Mouse (Mus musculus) right cerebral cortex, postnatal 25 days (tissue): ENCODE results near the gene Ppp1r18.
A peak's percentile ranks its signal among the peaks of the same experiment; 100 is the strongest.
"Not testable (repeated sequence)": the region's sequence is repeated elsewhere in the genome, so short reads cannot be mapped to it uniquely, and the experiment has no call there.

Experiments used
- DNase-seq: peaks from one replicate; pipeline ENCODE4 v3.0.0; 2022

Gene Ppp1r18

GRCm38 (mm10) chr17:35837487-35837886 is 27.9 kb upstream of the Ppp1r18 start:
- no peak for DNase-seq

GRCm38 (mm10) chr17:35838122-35838544 is 27.3 kb upstream of the Ppp1r18 start, which contains the start of gene Tubb5:
Gene Tubb5, minus strand, starts transcription at chr17:35838306.
- DNase-seq: peak; percentile 97

- no peak for DNase-seq
Measured at GRCm38 (mm10) chr17:35838570-35838969, 26.8 kb upstream of the Ppp1r18 start.

GRCm38 (mm10) chr17:35839002-35839401 is 26.4 kb upstream of the Ppp1r18 start:
- not testable (repeated sequence) for DNase-seq

GRCm38 (mm10) chr17:35840561-35840960 is 24.8 kb upstream of the Ppp1r18 start:
- DNase-seq: no peak

GRCm38 (mm10) chr17:35841076-35841950 is 24.1 kb upstream of the Ppp1r18 start, which contains the start of gene Mdc1:
Gene Mdc1, plus strand, starts transcription at chr17:35841515.
- peak; percentile 99 for DNase-seq

GRCm38 (mm10) chr17:35842006-35842405 is 23.4 kb upstream of the Ppp1r18 start:
- no peak for DNase-seq

GRCm38 (mm10) chr17:35843514-35843913 is 21.9 kb upstream of the Ppp1r18 start:
- DNase-seq: no peak

GRCm38 (mm10) chr17:35848112-35848511 is 17.3 kb upstream of the Ppp1r18 start:
- peak; percentile 51 for DNase-seq

- no peak for DNase-seq
Measured at GRCm38 (mm10) chr17:35850974-35851373, 14.4 kb upstream of the Ppp1r18 start.

- DNase-seq: no peak
Measured at GRCm38 (mm10) chr17:35859371-35859770, 6.0 kb upstream of the Ppp1r18 start.

- DNase-seq: no peak
Measured at GRCm38 (mm10) chr17:35859835-35860234, 5.6 kb upstream of the Ppp1r18 start.

GRCm38 (mm10) chr17:35860831-35861197 is 4.6 kb upstream of the Ppp1r18 start:
- no peak for DNase-seq

- peak; percentile 95 for DNase-seq
Measured at GRCm38 (mm10) chr17:35861198-35861857, 4.1 kb upstream of the Ppp1r18 start, which contains the start of gene Nrm. Gene Nrm, plus strand, starts transcription at chr17:35861318.

- no peak for DNase-seq
Measured at GRCm38 (mm10) chr17:35864832-35865353, 500 bp upstream of the Ppp1r18 start.

GRCm38 (mm10) chr17:35866281-35866831 is 963 bp downstream of the Ppp1r18 start:
- peak; percentile 52 for DNase-seq

GRCm38 (mm10) chr17:35866911-35867890 is 1.8 kb downstream of the Ppp1r18 start:
- DNase-seq: no peak

- DNase-seq: no peak
Measured at GRCm38 (mm10) chr17:35868165-35868820, 2.9 kb downstream of the Ppp1r18 start.

GRCm38 (mm10) chr17:35868961-35869345 is 3.6 kb downstream of the Ppp1r18 start:
- DNase-seq: no peak

- no peak for DNase-seq
Measured at GRCm38 (mm10) chr17:35869346-35870067, 4.1 kb downstream of the Ppp1r18 start.
